Mouse (Mus musculus) heart, postnatal 10 days (tissue): ENCODE data around the gene Ttc16. TPM values are rescaled to one million over a fixed set of nuclear protein-coding genes. Genes with fewer than 3 reads are reported as not detected.

Source experiments
- DNase-seq, 2 experiments: peaks; one replicate each; pipeline ENCODE4 v3.0.0; 2021
- intact Hi-C: fragments of 180-260 bp; cut with DNase I; formaldehyde crosslinking; loops from one replicate; pipeline ENCODE4 v1.15.1; 2025
- total RNA-seq, 2 experiments: library from RNA; stranded (reverse); gene quantifications; 2 replicates each; pipeline ENCODE4 v1.2.3; 2021

Gene Ttc16
- total RNA-seq, result not detected

- intact Hi-C loops, result loop anchor here (5.0 kb wide), 1 partner anchor 152 kb away; no protein-coding TSS in a partner anchor
- DNase-seq, result peak; percentile 99
Observed at GRCm38 (mm10) chr2:32775359-32776074, at the start of gene Ttc16, which contains the start of gene Ptrh1. Ttc16 (minus strand) TSS chr2:32775633. Ptrh1 (plus strand) TSS chr2:32775786.

- no peak for DNase-seq
- intact Hi-C loops, result no loop called here
Observed at GRCm38 (mm10) chr2:32824778-32825177, 49.3 kb upstream of the Ttc16 start.

DNA sequence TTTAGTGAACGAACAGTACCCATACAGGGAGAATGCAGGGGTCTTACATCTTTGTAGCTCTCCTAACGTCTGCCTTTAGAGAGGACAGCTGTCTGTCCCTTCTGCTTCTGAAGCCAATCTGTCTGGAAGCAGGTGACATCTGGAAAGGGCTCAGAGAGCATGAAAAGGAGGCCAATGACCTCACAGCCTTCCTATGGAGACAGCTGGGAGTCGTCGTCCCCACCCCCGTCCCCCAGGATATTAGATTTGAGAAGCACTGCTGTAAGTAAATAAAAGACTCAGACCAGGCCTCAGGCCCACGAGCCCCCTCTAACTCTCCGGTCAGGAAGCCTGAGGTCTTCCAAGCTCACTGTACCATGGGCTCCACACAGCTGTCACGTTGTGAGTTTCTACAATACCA lies 48.7 kb upstream of the Ttc16 start:
- intact Hi-C loops, result no loop called here
- DNase-seq, result no peak

DNA sequence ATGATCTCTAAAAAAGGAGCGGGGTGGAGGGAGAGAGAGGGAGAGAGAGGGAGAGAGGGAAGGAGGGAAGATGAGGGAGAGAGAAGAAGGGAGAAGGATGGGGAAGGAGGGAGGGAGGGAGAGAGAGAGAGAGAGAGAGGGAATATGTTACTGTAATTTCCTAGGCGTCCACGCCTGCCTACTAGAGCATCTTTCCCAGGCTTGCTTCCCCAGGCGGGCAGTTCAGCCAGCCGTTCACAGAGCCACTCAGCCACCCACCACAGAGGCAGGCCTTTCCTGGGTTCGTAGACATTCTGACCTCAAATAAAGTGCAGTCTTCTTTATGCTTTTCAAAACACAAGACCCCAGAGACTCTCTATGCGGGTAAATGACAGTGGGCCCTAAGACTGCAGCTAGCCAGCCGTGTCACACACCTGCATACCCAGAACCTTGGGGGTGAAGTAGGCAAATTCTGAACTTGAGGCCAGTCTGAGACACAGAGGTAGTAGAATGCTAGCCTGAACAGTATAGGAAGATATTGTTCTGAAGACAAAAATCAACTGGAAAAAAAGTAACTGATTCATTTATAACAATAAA lies 48.2 kb upstream of the Ttc16 start:
- intact Hi-C loops, result no loop called here
- DNase-seq, result no peak

GRCm38 (mm10) chr2:32823153-32823552 lies 47.7 kb upstream of the Ttc16 start:
- intact Hi-C loops, result no loop called here
- DNase-seq, result no peak

DNA sequence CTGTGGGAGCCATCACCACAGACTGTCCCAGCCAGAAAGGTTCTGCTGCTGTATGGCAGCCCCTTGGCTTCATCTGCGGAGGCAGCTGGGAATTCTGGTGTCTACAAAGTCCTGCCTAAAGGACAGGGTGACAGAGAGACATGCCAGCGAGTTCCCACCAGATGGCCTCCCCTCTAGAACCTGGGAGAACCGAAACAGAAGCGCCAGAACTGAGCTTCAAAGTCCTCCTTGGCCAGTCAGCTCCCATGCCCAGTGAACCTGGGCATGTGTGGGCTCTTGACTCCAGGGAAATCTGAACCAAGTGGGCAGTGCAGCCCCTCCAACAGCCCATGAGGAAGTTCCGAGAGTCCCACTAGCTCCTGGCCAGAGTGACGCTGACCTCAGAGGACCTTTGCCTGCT lies 47.2 kb upstream of the Ttc16 start:
- intact Hi-C loops, result loop anchor here (1.0 kb wide), 1 partner anchor 32 kb away; no protein-coding TSS in a partner anchor
- DNase-seq, result no peak

DNA sequence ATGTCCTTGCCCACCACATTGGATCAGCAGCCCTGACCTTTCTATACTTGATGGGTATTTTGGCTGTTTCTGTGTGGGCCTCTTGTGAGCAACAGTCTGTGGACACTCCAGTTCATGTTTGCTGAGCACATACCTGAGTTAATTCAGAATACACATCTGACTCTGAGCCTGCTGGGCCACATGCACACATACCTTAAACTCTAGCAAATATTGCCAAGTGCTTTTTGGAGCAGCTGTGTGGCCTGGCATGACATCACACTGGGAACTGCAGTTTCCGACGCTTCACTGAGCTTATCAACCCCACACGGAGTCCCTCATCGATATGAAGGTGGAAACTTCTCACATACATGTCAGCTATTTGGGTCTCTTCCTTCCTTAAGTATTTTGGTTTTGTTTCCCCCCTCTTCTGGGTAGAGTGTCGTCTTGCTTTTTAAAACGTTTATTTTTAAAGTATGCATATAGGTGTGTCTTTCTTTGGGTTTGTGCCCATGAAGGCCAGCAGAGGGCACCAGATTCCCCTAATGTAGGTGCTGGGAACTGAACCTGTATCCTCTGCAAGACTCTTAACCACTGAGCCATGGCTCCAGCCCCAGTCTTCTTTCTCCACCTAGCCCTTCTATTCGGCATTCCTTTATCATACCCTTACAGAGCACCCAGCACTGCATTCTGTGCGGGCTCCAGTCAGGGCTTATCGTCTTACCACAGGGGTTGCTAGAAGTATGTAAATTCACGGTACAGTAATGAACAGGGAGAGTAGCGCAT lies 45.8 kb upstream of the Ttc16 start:
- intact Hi-C loops, result no loop called here
- peak; percentile 41 to 51 for DNase-seq

- DNase-seq, result no peak
- intact Hi-C loops, result no loop called here
Observed at GRCm38 (mm10) chr2:32818208-32818607, 42.8 kb upstream of the Ttc16 start.

- intact Hi-C loops, result no loop called here
- DNase-seq, result no peak
Observed at GRCm38 (mm10) chr2:32817589-32817988, 42.2 kb upstream of the Ttc16 start.

- peak in 1 of 2 experiments; percentile 37 for DNase-seq
Observed at GRCm38 (mm10) chr2:32816946-32817581, 41.6 kb upstream of the Ttc16 start.

GRCm38 (mm10) chr2:32816497-32816896 lies 41.1 kb upstream of the Ttc16 start:
- DNase-seq, result no peak
- intact Hi-C loops, result no loop called here

More at GRCm38 (mm10) chr2:32816946-32817581, 41.6 kb upstream of the Ttc16 start:
- intact Hi-C loops, result no loop called here

DNA sequence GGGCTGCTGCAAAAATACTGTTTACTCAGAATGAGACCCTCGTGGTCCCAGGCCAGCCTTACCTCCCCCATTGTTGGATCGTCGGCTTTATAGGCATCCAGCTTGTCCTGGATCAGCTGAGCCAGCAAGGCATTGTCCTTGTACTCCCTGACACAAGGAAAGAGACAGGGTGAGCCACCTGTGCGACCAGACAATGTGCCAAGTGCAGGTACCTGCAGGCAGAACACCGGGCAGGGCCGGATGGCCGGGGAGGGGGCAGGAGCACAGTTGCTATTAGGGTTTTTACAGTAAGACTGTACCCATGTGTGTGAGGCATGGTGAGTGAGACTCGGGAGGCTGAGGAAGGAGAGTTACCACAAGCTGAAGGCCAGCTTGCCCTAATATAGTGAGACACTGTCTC lies 36.5 kb upstream of the Ttc16 start:
- DNase-seq, result no peak
- intact Hi-C loops, result no loop called here

- DNase-seq, result no peak
- intact Hi-C loops, result no loop called here
Observed at GRCm38 (mm10) chr2:32808816-32809566, 33.6 kb upstream of the Ttc16 start.

DNA sequence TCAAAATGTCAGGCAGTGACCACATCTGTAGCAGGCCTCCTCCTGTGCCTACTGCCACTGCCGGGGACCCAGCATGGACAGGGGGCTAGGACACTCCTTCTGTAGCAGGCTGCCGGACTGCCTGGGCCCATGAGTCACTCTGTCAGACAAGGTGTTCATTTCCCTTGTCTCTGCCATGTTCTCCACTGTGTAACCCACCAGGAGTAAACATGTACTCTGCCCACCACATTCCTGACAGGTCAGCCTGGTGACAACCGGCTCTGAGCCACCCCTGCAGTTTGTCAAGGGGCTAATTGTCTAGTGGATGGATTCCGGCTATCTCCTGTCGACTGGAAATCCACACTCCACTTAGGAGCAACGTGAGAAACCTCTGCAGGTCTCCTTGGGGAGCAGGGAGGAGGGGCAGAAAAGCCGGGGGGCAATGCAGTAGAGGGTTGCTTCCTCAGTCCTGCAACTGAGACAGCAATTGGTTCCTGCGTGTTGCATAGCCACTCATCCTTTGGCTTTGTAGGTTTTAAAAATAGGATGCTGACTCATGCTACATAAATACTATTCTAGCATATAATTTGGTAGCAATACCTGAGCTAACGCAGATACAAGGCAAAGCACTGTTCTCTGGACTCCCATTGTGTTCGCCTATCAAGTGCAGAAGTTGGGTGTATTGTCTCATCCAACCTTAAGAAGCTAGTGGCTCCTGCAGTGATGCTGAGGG lies 23.0 kb upstream of the Ttc16 start:
- intact Hi-C loops, result no loop called here
- no peak for DNase-seq

GRCm38 (mm10) chr2:32795748-32796418 lies 20.4 kb upstream of the Ttc16 start:
- intact Hi-C loops, result no loop called here
- DNase-seq, result no peak

DNA sequence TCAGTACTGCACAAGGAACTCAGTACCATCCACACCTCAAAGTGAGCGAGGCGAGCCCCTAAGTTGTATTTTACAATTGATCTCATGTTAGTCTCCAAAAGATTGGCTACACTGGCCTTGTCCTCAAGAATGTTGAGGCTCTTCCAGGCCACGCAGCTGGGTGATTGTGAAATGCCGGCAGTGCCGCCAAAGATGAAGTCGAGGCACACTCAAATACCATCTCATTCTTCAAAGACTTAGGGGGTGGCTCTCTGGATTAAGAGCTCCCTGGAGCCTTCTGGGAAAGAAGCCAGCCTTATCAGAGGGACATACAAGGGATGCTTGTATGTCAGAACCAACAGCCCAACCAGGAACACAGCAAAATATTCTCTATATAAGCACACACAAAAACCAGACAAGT lies 15.9 kb upstream of the Ttc16 start:
- DNase-seq, result peak; percentile 67 to 68
- intact Hi-C loops, result loop anchor here (5.0 kb wide), 1 partner anchor 131 kb away; no protein-coding TSS in a partner anchor

GRCm38 (mm10) chr2:32788581-32788980 lies 13.1 kb upstream of the Ttc16 start:
- intact Hi-C loops, result no loop called here

GRCm38 (mm10) chr2:32787176-32787575 lies 11.7 kb upstream of the Ttc16 start:
- DNase-seq, result peak in 1 of 2 experiments; percentile 39
- intact Hi-C loops, result no loop called here

More at GRCm38 (mm10) chr2:32788581-32788980, 13.1 kb upstream of the Ttc16 start:
- DNase-seq, result no peak
